Mouse (Mus musculus) frontal cortex, postnatal 36 days (tissue): Measurements from ENCODE around the gene Junb.

ENCODE experiments used
- DNase-seq, 2 experiments: peaks; one replicate each; pipeline ENCODE4 v3.0.0; 2022; ENCODE audit warnings: low spot score in 2 of 2

Junb gene

DNA sequence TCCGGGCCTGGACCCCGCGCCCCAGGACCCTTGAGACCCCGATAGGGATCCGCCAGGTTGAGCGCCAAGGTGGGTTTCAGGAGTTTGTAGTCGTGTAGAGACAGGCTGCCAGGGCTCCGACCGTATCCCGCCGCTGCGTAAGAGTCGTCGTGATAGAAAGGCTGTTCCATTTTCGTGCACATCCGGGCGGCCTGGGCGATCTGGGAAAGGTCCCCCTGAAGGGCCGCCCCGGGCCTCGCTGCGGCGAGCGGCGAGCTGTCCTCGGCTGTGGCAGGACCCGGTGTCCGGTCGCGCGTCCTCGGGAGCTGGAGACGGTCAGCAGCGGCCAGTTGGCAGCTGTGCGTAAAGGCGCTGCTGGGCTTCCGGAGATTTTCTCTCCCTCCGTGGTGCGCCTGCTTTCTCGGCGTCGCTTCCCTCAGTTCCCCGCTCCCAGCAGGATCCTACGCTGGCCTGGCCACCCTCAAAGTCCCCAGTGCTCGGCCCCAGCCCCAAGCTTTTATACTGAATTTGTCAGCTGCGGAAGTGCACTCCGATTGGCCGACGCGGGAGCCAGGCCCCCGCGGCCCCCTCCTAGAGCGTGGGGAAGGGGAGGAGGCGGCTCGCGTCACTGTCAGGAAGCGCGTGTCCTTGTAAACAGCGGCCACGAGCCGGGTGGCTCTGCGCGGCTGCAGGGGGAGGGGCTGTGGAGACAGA, at the start of gene Junb:
Junb (minus strand) TSS at position 471 of the 693 bp plus-strand sequence.
- DNase-seq: peak; percentile 96 to 97

DNA sequence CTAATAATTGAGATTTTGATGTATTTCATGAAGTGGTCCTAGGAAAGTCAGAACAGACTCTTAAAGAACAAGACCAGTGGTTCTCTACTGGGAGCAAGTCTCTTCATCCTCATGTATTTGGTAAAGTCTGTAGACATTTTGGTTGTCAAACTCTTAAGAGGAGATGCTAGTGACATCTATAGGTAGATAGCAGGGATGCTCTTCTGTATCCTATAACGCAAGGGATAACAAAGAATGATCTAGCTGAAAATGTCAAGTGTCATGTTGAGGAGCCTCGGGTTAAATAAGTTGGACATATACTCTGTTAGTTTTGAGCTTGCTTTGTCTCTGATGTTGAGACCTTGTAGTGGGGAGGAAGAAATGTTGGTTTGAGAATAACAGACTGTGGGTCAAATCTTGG, 49.4 kb upstream of the Junb start:
- no peak for DNase-seq

DNA sequence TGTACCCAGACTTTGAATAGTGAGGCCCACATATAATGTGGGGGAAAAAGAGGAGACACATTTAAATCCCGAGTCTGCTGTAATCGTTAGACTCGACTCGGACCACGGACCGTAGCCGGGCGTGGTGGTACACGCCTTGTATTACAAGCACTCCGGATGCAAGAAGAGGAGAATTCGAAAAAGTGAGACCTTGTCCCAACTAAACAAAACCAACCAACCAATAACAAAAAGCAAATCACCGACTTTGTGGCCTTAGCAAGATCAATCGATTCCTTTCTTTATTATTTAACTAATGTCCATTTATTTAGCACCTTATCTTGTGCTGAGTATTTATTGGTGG, 49.0 kb upstream of the Junb start:
- DNase-seq: no peak

DNA sequence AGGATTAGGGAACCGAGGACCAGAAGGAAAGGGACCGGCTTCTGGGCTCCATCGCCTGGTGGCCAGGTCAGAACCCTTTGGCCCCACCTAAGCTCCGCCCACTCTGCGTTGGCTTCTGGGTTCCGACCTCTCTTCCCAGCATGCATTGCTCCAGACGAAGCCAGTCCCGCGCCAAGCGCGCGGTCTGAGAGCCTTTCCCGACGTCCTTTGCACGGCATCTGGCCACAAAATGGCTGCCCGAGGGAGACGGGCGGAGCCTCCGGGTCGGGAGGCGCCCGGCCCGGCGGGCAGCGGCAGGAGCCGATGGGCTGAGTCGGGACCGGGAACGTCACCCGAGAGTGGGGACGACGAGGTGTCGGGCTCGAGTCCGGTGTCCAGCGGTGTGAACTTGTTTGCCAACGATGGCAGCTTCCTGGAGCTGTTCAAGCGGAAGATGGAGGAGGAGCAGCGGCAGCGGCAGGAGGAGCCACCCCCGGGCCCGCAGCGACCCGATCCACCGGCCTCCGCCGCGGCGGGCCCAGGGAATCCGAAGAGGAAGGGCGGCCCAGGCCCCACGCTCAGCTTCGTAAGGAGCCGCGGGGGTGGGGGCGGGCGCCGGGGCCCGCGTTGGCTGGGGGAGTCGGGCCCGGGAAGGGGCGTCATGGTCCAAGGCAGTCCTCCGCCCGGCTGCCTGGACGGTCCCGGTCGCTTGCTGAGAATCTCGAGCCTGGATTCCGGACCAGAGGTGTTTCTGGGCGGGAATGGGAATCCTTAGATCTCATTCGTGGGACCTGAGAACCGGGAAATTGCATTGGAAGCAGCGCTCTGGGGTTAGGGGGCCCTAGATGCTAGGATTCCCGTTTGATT, 48.4 kb upstream of the Junb start, which contains the start of gene Trir:
Trir (plus strand) TSS at position 154 of the 846 bp plus-strand sequence.
- peak; percentile 97 for DNase-seq

GRCm38 (mm10) chr8:85025098-85025932, 46.8 kb upstream of the Junb start, which contains the start of gene Asna1:
Gene Asna1, minus strand, starts transcription at chr8:85025281.
- peak; percentile 85 to 88 for DNase-seq

GRCm38 (mm10) chr8:85023846-85024245, 45.3 kb upstream of the Junb start:
- no peak for DNase-seq

DNA sequence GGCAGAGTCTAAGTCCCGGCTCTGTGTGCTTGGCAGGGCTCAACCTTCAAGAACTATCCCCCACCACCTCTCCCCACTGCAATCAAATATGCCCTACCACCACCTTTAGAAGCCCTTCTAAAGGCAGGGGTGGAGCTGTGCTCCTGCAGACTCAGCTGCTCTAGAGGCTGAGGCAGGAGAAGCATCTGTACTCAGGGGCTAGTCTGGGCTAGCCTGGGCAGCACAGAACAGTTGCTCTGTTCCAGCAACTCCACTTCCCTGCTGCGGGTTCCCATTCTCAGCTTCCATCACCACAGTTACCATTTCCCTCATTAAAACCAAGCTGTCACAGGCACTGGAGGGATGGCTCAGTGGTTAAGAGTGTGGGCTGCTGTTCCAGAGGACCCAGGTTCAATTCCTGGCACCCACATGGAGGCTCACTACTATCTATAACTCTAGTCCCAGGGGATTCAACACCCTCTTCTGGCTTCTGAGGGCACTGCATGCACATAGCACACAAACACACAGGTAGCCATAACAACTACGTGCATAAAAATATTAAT, 43.1 kb upstream of the Junb start:
- DNase-seq: no peak

GRCm38 (mm10) chr8:85017209-85017608, 38.7 kb upstream of the Junb start:
- DNase-seq: no peak

DNA sequence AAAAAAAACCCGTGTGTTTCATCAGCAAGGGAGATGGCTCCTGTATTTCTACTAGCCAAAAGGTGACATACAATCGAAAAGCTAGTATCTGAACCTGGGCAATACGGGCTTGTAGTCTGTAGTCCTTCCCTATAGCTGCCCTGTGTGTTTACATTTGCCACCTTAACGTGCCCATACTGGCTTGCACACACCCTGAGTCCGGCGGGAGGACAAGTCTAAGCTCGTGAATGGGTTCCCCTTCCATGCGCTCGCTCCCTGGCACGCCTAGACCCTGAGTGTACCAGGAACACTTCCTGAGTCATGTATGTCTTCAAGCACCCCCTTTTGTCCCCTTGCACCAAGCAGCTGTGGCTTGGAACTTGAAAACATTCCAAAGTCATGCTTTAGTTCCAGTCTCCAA, 38.2 kb upstream of the Junb start:
- DNase-seq: no peak

DNA sequence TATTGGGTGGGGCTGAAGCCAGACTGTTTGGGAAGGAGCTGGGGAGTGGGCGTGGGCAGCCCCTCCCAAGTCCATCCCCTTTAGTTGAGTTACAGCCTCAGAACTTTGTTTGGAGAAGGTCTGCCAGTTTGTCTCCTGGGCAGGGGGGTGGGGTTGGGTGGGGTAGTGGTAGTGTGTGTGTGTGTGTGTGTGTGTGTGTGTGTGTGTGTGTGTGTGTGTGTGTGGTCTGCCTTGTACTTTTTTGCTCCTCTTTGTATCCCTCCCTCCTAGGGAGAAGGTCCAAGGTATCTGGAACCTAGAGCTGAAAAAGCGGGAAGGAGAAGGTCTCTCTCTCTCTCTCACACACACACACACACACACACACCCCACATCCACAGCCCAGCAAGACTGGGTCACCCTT, 35.9 kb upstream of the Junb start, which contains the start of gene Best2:
Best2 (minus strand) TSS at position 101 of the 400 bp plus-strand sequence.
- no peak for DNase-seq

DNA sequence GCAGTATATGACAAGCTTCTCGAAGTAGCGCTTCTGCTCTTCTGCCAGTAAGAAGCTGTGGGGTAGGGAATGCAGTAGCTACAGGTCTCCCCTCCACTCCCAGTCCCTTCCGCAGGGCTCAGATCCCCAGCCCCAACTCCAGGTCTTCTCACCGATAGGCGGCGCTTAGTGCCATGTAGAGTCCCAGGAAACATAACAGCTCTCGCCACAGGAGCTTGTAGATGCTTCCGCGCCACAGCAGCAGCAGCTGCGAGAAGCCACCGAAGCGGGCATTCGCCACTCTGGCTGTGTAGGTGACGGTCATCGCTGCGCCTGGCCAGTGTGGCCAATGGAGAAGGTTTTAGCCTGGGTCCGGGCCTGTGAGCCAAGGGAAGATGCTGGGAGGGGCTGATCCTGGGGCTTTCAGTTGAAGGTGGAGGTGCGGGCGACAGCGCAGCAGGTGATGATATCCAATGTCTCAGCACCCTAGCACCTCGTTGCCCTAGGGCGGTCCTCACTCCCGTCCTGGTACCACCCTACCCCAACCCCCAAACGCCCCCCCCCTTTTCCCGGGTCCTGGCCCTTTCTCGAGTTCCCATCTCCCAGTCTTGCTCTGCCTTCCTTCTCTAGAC, 34.8 kb upstream of the Junb start:
- peak; percentile 71 to 82 for DNase-seq

- DNase-seq: no peak
Observed at GRCm38 (mm10) chr8:85011242-85011641, 32.7 kb upstream of the Junb start.

- DNase-seq: no peak
Observed at GRCm38 (mm10) chr8:85007686-85008085, 29.2 kb upstream of the Junb start.

- DNase-seq: peak; percentile 92 to 94
Observed at GRCm38 (mm10) chr8:84997649-84998295, 19.3 kb upstream of the Junb start.

- DNase-seq: no peak
Observed at GRCm38 (mm10) chr8:84996978-84997377, 18.5 kb upstream of the Junb start.

DNA sequence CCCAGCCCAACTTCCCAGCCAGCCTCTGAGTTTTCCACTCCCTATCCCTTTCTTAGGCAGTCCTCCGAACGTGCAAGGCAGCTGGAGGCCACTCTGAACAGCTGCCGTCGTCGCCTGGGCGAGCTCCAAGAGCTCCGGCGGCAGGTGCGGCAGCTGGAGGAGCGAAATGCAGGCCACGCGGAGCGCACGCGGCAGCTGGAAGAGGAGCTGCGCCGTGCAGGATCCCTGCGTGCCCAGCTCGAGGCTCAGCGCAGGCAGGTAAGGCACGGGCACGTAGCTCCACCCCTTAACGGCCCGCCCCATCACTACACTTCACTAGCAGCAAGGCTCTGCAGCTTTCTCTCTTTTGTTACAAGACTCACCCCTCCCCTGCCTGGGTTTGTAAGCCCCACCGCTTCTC, 17.2 kb upstream of the Junb start:
- no peak for DNase-seq

GRCm38 (mm10) chr8:84994375-84994774, 15.9 kb upstream of the Junb start:
- no peak for DNase-seq

GRCm38 (mm10) chr8:84990836-84991235, 12.3 kb upstream of the Junb start:
- no peak for DNase-seq

GRCm38 (mm10) chr8:84990349-84990748, 11.8 kb upstream of the Junb start, which contains the start of gene Hook2:
Gene Hook2, plus strand, starts transcription at chr8:84990603.
- peak; percentile 94 to 98 for DNase-seq

- peak; percentile 85 to 90 for DNase-seq
Observed at GRCm38 (mm10) chr8:84989810-84990209, 11.3 kb upstream of the Junb start.

DNA sequence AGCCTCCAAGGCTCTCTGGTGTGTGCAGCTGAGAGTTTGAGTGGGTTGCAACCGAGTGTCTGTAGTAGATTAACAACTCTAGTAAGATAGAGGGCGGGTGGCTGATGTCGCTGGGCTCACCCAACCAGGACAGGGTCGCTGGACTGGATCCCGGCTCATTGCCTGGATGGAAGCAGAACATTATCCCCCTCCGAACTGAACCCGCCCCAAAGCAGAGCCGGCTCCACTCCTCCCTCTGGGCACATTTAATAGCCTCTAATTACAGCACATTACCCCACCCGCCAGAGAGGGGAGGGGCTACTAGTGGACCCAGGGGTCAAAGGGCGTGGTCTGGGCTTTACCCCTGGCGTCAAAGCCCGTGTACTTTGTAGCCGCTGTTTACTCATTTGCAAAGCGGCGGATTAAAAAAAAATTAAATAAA, 10.8 kb upstream of the Junb start:
- no peak for DNase-seq
